Mouse (Mus musculus): ENCODE data around the gene Arhgef7. TPM values are rescaled to one million over a fixed set of nuclear protein-coding genes. Genes with fewer than 3 reads are reported as not detected.
"Not testable (repeated sequence)": the region's sequence is repeated elsewhere in the genome, so short reads cannot be mapped to it uniquely, and the experiment has no call there.

Arhgef7 gene
- total and polyA plus RNA-seq, 3 experiments = 59.7 to 117 (median 114) TPM

- Histone ChIP-seq H3K9ac (ENCODE audit: low read depth, low read length) (no peak overlapping the region), H3K27ac (no peak overlapping the region), H3K36me3 (ENCODE audit: control insufficient read depth, insufficient read depth, low read length) (no peaks in the 10 kb centered on the region), H3K27me3 (ENCODE audit: control insufficient read depth, insufficient read depth, low read length) (no peaks in the 10 kb centered on the region), H3K4me1 (ENCODE audit: control insufficient read depth, insufficient read depth, low read length) (peaks cover 9% of the 10 kb centered on the region), H3K4me3 (no peak overlapping the region), H3K79me2 (replicated peaks; ENCODE audit: control insufficient read depth, insufficient read depth, low read length) (no peaks in the 10 kb centered on the region)
- WGBS = 50% methylated on average over 7 of the region's 7 CpGs
- TF ChIP-seq POLR2A (IDR thresholded peaks at IDR 0.05; ENCODE audit: insufficient read depth, low read depth, low read length) = no peak
- no peak for TF ChIP-seq EP300 (IDR thresholded peaks at IDR 0.05; ENCODE audit: insufficient read depth, low read depth, low read length)
- no peak for TF ChIP-seq CTCF (IDR thresholded peaks at IDR 0.05)
- peak in 1 of 2 experiments; percentile 50 for DNase-seq
- intact Hi-C loops (cut with DNase I) = loop anchor here (5.0 kb wide), 1 partner anchor 78 kb away; no protein-coding TSS in a partner anchor
These were observed 116.8 kb downstream of the Arhgef7 start for GRCm38 (mm10) chr8:11844316-11844685.

DNA sequence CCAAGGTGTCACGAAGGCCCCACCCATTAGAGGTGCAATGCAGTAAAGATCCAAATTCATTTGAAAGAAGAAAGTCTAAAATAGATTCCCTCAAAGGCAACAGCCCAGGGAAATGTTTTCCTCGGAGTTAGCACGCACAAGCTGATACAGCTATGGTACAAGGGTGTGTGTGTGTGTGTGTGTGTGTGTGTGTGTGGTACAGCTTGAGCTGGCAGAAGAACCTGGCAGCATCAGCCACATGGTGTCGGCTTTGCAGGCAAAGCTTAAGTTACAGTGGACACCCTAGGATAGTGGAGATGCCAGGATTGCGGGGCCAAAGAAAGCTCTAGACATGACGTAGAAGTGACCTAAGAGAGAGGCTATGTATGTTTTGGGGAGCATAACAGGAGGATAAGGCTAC is 119.3 kb downstream of the Arhgef7 start:
- no peak overlapping the region for H3K4me3 ChIP-seq
- no peak for TF ChIP-seq EP300 (IDR thresholded peaks at IDR 0.05; ENCODE audit: insufficient read depth, low read depth, low read length)
- no peak for TF ChIP-seq POLR2A (IDR thresholded peaks at IDR 0.05; ENCODE audit: insufficient read depth, low read depth, low read length)
- TF ChIP-seq CTCF (IDR thresholded peaks at IDR 0.05) = no peak
- no peaks in the 10 kb centered on the region for H3K36me3 ChIP-seq (ENCODE audit: control insufficient read depth, insufficient read depth, low read length)
- H3K27me3 ChIP-seq (ENCODE audit: control insufficient read depth, insufficient read depth, low read length) = no peaks in the 10 kb centered on the region
- no peak overlapping the region for H3K9ac ChIP-seq (ENCODE audit: low read depth, low read length)
- H3K79me2 ChIP-seq (replicated peaks; ENCODE audit: control insufficient read depth, insufficient read depth, low read length) = no peaks in the 10 kb centered on the region
- 73% methylated on average over 6 of the region's 6 CpGs for WGBS
- no peak for DNase-seq
- H3K4me1 ChIP-seq (ENCODE audit: control insufficient read depth, insufficient read depth, low read length) = peaks cover 3% of the 10 kb centered on the region; the same call in 1 of the 2 replicates
- intact Hi-C loops (cut with DNase I) = no loop called here
- H3K27ac ChIP-seq = no peak overlapping the region

DNA sequence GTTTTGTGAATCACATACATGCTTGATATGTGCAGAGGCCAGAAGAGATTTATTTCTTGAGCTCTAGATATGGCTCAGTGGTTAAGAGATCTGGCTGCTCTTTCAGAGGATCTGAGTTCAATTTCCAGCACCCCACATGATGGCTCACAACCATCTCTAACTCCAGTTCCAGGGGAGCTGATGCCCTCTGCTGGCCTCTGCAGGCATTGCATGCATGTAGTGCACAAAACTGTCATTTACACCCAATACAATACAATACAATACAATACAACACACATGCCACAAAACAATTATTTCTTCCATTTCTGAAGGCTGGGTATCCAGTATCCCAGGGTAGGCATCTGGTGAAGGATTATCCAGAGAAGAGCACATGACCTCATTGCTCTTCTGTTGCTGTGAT is 140.3 kb downstream of the Arhgef7 start:
- Histone ChIP-seq H3K36me3 (ENCODE audit: control insufficient read depth, insufficient read depth, low read length) (no peaks in the 10 kb centered on the region), H3K79me2 (replicated peaks; ENCODE audit: control insufficient read depth, insufficient read depth, low read length) (no peaks in the 10 kb centered on the region), H3K9ac (ENCODE audit: low read depth, low read length) (no peak overlapping the region), H3K4me1 (ENCODE audit: control insufficient read depth, insufficient read depth, low read length) (no peaks in the 10 kb centered on the region), H3K4me3 (no peak overlapping the region), H3K27ac (no peak overlapping the region), H3K27me3 (ENCODE audit: control insufficient read depth, insufficient read depth, low read length) (no peaks in the 10 kb centered on the region)
- intact Hi-C loops (cut with DNase I) = no loop called here
- DNase-seq = no peak
- peak; percentile 34 for TF ChIP-seq CTCF (IDR thresholded peaks at IDR 0.05)
- no peak for TF ChIP-seq EP300 (IDR thresholded peaks at IDR 0.05; ENCODE audit: insufficient read depth, low read depth, low read length)

DNA sequence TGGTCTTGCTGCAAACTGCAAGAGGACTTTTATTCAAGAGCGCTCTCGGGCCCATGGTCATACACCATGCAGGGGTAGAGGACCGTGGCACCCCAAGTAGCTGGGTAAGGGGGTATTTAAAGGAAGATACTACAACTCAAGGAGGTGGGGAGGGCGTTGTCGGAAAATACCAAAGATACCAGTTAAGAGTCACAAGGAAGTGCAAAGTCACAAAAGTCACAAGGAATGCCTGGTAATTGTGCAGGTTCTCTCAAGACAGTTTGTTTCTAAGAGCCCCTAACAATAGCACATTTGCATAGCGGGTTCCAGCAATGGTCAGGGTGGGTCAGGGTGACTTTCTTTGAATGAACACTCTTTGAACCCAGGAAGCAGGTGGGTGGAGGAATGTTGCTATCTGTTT is 146.7 kb downstream of the Arhgef7 start:
- WGBS = 93% methylated on average over 6 of the region's 6 CpGs
- intact Hi-C loops (cut with DNase I) = not testable (repeated sequence)

GRCm38 (mm10) chr8:11884646-11885045 is 157.1 kb downstream of the Arhgef7 start:
- H3K27me3 ChIP-seq (ENCODE audit: control insufficient read depth, insufficient read depth, low read length) = no peaks in the 10 kb centered on the region
- no peaks in the 10 kb centered on the region for H3K4me1 ChIP-seq (ENCODE audit: control insufficient read depth, insufficient read depth, low read length)
- H3K36me3 ChIP-seq (ENCODE audit: control insufficient read depth, insufficient read depth, low read length) = no peaks in the 10 kb centered on the region
- no peak overlapping the region for H3K27ac ChIP-seq
- TF ChIP-seq CTCF (IDR thresholded peaks at IDR 0.05) (no peak), POLR2A (IDR thresholded peaks at IDR 0.05; ENCODE audit: insufficient read depth, low read depth, low read length) (no peak), EP300 (IDR thresholded peaks at IDR 0.05; ENCODE audit: insufficient read depth, low read depth, low read length) (no peak)
- H3K9ac ChIP-seq (ENCODE audit: low read depth, low read length) = no peak overlapping the region
- no peaks in the 10 kb centered on the region for H3K79me2 ChIP-seq (replicated peaks; ENCODE audit: control insufficient read depth, insufficient read depth, low read length)
- intact Hi-C loops (cut with DNase I) = no loop called here
- DNase-seq = no peak
- WGBS = 94% methylated on average over 3 of the region's 3 CpGs
- no peak overlapping the region for H3K4me3 ChIP-seq

More for the DNA sequence above, 146.7 kb downstream of the Arhgef7 start:
- not testable (repeated sequence) for H3K9ac ChIP-seq (ENCODE audit: low read depth, low read length); H3K27me3 ChIP-seq (ENCODE audit: control insufficient read depth, insufficient read depth, low read length); DNase-seq; H3K4me1 ChIP-seq (ENCODE audit: control insufficient read depth, insufficient read depth, low read length); H3K36me3 ChIP-seq (ENCODE audit: control insufficient read depth, insufficient read depth, low read length); H3K4me3 ChIP-seq; H3K27ac ChIP-seq; H3K79me2 ChIP-seq (replicated peaks; ENCODE audit: control insufficient read depth, insufficient read depth, low read length)

Other genes with a start within 250 kb of the Arhgef7 start
- gene Rab20, start 249.0 kb upstream of the Arhgef7 start, total RNA-seq (2021) = 10 to 100 TPM; 17.8 to 27.4 TPM
- 40.9 and 46.8 TPM in 2 replicates for gene Rab20, start 249.0 kb upstream of the Arhgef7 start, polyA plus RNA-seq (2012; rRNA removed)
- 10 to 100 TPM; 31.2 to 32.7 TPM for gene Naxd, start 230.2 kb upstream of the Arhgef7 start, total RNA-seq (2021)
- 56.9 and 64.1 TPM in 2 replicates for gene Naxd, start 230.2 kb upstream of the Arhgef7 start, polyA plus RNA-seq (2012; rRNA removed)
- gene Cars2, start 176.9 kb upstream of the Arhgef7 start, total RNA-seq (2021) = 10 to 100 TPM; 46.5 to 47.7 TPM
- 49.8 and 66.0 TPM in 2 replicates for gene Cars2, start 176.9 kb upstream of the Arhgef7 start, polyA plus RNA-seq (2012; rRNA removed)
- gene Ing1, start 172.2 kb upstream of the Arhgef7 start, total RNA-seq (2021) = 10 to 100 TPM; 19.9 to 26.9 TPM
- 9.6 and 13.1 TPM in 2 replicates for gene Ing1, start 172.2 kb upstream of the Arhgef7 start, polyA plus RNA-seq (2012; rRNA removed)
- 10 to 100 TPM; 19.3 to 21.5 TPM for gene Ankrd10, start 92.0 kb upstream of the Arhgef7 start, total RNA-seq (2021)
- 39.9 and 57.5 TPM in 2 replicates for gene Ankrd10, start 92.0 kb upstream of the Arhgef7 start, polyA plus RNA-seq (2012; rRNA removed)
- not detected for gene 1700016D06Rik, start 26.7 kb upstream of the Arhgef7 start, total RNA-seq (2021)
- not detected in 2 replicates for gene 1700016D06Rik, start 26.7 kb upstream of the Arhgef7 start, polyA plus RNA-seq (2012; rRNA removed)
- gene Tex29, start 112.8 kb downstream of the Arhgef7 start, total RNA-seq (2021) = not detected
- gene Tex29, start 112.8 kb downstream of the Arhgef7 start, polyA plus RNA-seq (2012; rRNA removed) = 0.38 TPM in 1 of 2 replicates, not detected in the other